Mouse (Mus musculus) thymus, adult 2 months (tissue): ENCODE measurements around the gene Olfr986. TPM values are rescaled to one million over a fixed set of nuclear protein-coding genes. Genes with fewer than 3 reads are reported as not detected.

ENCODE experiments used
- DNase-seq: peaks from one replicate; pipeline ENCODE4 v3.0.0; 2021
- H3K27ac ChIP-seq: fragments of 200-500 bp; 2 replicates; pipeline ENCODE4 v1.5.1; 2012; ENCODE audit warnings: low read length, control low read depth; ENCODE audit not compliant: control insufficient read depth, insufficient read depth
- H3K27me3 ChIP-seq: fragments of 200-500 bp; 2 replicates; pipeline ENCODE4 v1.6.1; 2012; ENCODE audit warnings: mild to moderate bottlenecking, low read length, moderate library complexity, mixed read lengths; ENCODE audit not compliant: control insufficient read depth, insufficient read depth
- H3K36me3 ChIP-seq: fragments of 200-500 bp; 2 replicates; pipeline ENCODE4 v1.6.1; 2012; ENCODE audit warnings: mild to moderate bottlenecking, low read length, moderate library complexity; ENCODE audit not compliant: control insufficient read depth, insufficient read depth
- H3K4me1 ChIP-seq: fragments of 200-500 bp; replicated peaks from 2 replicates; pipeline ENCODE4 v1.6.1; 2012; ENCODE audit warnings: low read length; ENCODE audit not compliant: control insufficient read depth, insufficient read depth
- H3K4me3 ChIP-seq: fragments of 200-500 bp; 2 replicates; pipeline ENCODE4 v1.5.1; 2012; ENCODE audit warnings: mild to moderate bottlenecking, low read length, control low read depth, moderate library complexity; ENCODE audit not compliant: control insufficient read depth, insufficient read depth
- CTCF ChIP-seq: fragments of 200-500 bp; IDR thresholded peaks from 2 replicates; pipeline ENCODE4 v1.5.1; 2012; ENCODE audit warnings: mild to moderate bottlenecking, control low read depth, low read length, moderate library complexity, borderline replicate concordance; ENCODE audit not compliant: control insufficient read depth, poor library complexity, insufficient read depth; ENCODE audit errors: extremely low read depth
- POLR2A ChIP-seq: fragments of 200-500 bp; IDR thresholded peaks from 2 replicates; pipeline ENCODE4 v1.6.1; 2012; ENCODE audit warnings: mild to moderate bottlenecking, low read length, control low read depth, moderate library complexity; ENCODE audit not compliant: control insufficient read depth, poor library complexity, insufficient read depth; ENCODE audit errors: extremely low read depth
- WGBS: fragments of 180-500 bp; shearing (Covaris S2); methylation state at CpG from one replicate; pipeline ENCODE4 v1.1.7; 2018; 5-methylcytosine and 5-hydroxymethylcytosine counted together
- polyA plus RNA-seq: library from polyadenylated mRNA; depleted of rRNA; stranded (reverse); fragments of >200 nt; gene quantifications from 2 replicates; pipeline ENCODE4 v1.2.3, GENCODE M21; 2012; rRNA removed

Gene Olfr986
- polyA plus RNA-seq, 1 experiment: not detected

GRCm38 (mm10) chr9:40229479-40229878 lies 48.8 kb downstream of the Olfr986 start:
- DNase-seq: no peak
- H3K27me3 ChIP-seq: no peaks in the 10 kb centered on the region
- no peak for TF ChIP-seq POLR2A
- TF ChIP-seq CTCF: no peak
- no peaks in the 10 kb centered on the region for H3K36me3 ChIP-seq
- H3K4me3 ChIP-seq: no peak overlapping the region
- WGBS: 89% methylated on average over 5 of the region's 5 CpGs
- H3K27ac ChIP-seq: no peak overlapping the region
- H3K4me1 ChIP-seq: no peaks in the 10 kb centered on the region

- Histone ChIP-seq H3K4me1 (no peaks in the 10 kb centered on the region), H3K36me3 (no peaks in the 10 kb centered on the region), H3K4me3 (no peak overlapping the region), H3K27ac (no peak overlapping the region), H3K27me3 (no peaks in the 10 kb centered on the region)
- no peak for TF ChIP-seq POLR2A
- TF ChIP-seq CTCF: no peak
- no peak for DNase-seq
- WGBS: 96% methylated on average over 3 of the region's 3 CpGs
Measured at GRCm38 (mm10) chr9:40231019-40231418, 50.3 kb downstream of the Olfr986 start.

DNA sequence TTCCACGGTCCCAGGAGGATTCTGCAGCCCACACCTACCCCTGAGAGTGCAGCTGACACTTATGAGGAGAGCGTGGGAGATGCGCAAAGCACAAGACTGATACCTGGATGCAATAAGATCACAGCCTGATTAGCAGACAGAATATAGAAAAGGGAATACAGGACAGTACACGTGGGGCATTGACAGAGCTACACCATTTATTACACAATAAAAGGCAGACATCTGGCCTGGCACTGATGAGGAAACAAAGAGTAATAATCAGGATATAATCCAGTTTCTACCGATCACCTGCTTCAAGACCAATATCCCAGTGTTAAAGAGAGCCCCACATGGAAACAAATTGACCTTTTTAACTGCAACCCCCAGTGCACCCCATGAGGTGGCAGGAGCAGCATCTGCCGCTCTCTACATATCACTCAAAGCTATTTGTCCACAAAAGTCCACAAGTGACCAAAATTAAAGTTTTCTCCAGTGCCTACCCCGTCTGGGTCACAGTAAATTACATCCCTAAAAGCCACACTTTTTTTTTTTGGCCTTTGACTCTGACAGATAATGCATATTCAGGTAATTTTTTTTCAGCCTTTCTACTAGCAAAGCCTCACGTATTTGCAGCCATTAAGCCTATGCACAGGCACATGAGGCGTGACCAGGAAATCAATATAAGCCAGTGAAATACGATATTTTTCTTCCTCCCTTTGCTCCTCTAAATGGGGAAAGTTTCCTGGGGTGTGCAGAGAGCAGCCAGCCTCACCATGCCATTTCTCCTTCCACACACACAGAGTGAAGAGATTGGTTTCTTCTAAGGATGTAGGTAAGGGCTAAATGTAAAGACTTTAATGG lies 53.7 kb downstream of the Olfr986 start:
- Histone ChIP-seq H3K36me3 (no peaks in the 10 kb centered on the region), H3K4me1 (no peaks in the 10 kb centered on the region), H3K4me3 (no peak overlapping the region), H3K27me3 (no peaks in the 10 kb centered on the region), H3K27ac (no peak overlapping the region)
- TF ChIP-seq POLR2A (no peak), CTCF (no peak)
- WGBS: 82% methylated on average over 10 of the region's 10 CpGs
- DNase-seq: no peak

GRCm38 (mm10) chr9:40235220-40235619 lies 54.5 kb downstream of the Olfr986 start:
- DNase-seq: no peak
- H3K4me3 ChIP-seq: no peak overlapping the region
- no peaks in the 10 kb centered on the region for H3K27me3 ChIP-seq
- no peak for TF ChIP-seq CTCF
- TF ChIP-seq POLR2A: no peak
- 95% methylated on average over 7 of the region's 7 CpGs for WGBS
- H3K4me1 ChIP-seq: no peaks in the 10 kb centered on the region
- no peaks in the 10 kb centered on the region for H3K36me3 ChIP-seq
- no peak overlapping the region for H3K27ac ChIP-seq

Other genes with a start within 250 kb of the Olfr986 start
- gene Olfr974, start 243.4 kb upstream of the Olfr986 start, polyA plus RNA-seq: not detected in 2 replicates
- not detected in 2 replicates for gene Olfr975, start 228.9 kb upstream of the Olfr986 start, polyA plus RNA-seq
- not detected in 2 replicates for gene Olfr976, start 219.8 kb upstream of the Olfr986 start, polyA plus RNA-seq
- gene Olfr978, start 188.8 kb upstream of the Olfr986 start, polyA plus RNA-seq: not detected in 2 replicates
- not detected in 2 replicates for gene Olfr979, start 177.5 kb upstream of the Olfr986 start, polyA plus RNA-seq
- gene Olfr980, start 171.3 kb upstream of the Olfr986 start, polyA plus RNA-seq: not detected in 2 replicates
- not detected in 2 replicates for gene Olfr981, start 159.5 kb upstream of the Olfr986 start, polyA plus RNA-seq
- gene Olfr982, start 107.1 kb upstream of the Olfr986 start, polyA plus RNA-seq: not detected in 2 replicates
- not detected in 2 replicates for gene Olfr983, start 87.3 kb upstream of the Olfr986 start, polyA plus RNA-seq
- not detected in 2 replicates for gene Olfr984, start 66.7 kb upstream of the Olfr986 start, polyA plus RNA-seq
- gene Olfr985, start 50.7 kb upstream of the Olfr986 start, polyA plus RNA-seq: not detected in 2 replicates
- not detected in 2 replicates for gene Tmem225, start 32.8 kb upstream of the Olfr986 start, polyA plus RNA-seq
- 0.74 and 0.80 TPM in 2 replicates for gene Zfp202, start 11.4 kb downstream of the Olfr986 start, polyA plus RNA-seq
- 1.3 and 1.5 TPM in 2 replicates for gene Scn3b, start 88.3 kb downstream of the Olfr986 start, polyA plus RNA-seq